ENCODE assay signal across 8 mouse cellular contexts in the genomic region with DNA sequence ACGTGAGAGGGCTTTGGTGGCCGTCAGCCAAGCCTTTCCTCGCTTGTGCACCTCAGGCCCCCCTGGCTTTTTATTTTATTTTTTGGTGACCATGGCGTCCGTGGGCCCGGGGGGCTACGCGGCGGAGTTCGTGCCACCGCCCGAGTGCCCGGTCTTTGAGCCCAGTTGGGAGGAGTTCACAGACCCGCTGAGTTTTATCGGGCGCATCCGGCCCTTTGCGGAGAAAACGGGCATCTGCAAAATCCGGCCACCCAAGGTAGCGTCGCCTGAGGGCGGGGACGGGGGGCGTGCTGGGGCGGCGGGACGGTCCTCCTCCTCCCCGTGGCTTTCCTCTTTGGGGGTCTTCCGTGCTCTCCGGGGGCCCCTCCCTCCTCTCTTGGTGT. TPM values are rescaled to one million over a fixed set of nuclear protein-coding genes. Genes with fewer than 3 reads are reported as not detected.
DNase-seq lines count a peak whose midpoint lies in the region; ATAC-seq and TF ChIP-seq lines count a peak whose summit lies in the region.

No protein-coding gene starts in this region.

- H3K4me3 ChIP-seq in spleen, adult 2 months (ENCODE audit: extremely low read depth, insufficient read depth, insufficient read length), result peak overlapping the region; percentile 67

- no peak for TF ChIP-seq CTCF in spleen, adult 2 months (IDR thresholded peaks at IDR 0.05; ENCODE audit: extremely low read depth, insufficient read depth, insufficient read length, insufficient replicate concordance)

- peak overlapping the region; percentile 95 for H3K27ac ChIP-seq in spleen, adult 2 months (ENCODE audit: insufficient read depth, low read length)

- WGBS in spleen, adult 2 months, result under 1% methylated on average over 31 of the region's 31 CpGs

- peaks cover 12% of the 10 kb centered on the region for H3K36me3 ChIP-seq in spleen, adult 2 months (ENCODE audit: control insufficient read depth, insufficient read depth, low read length)

- peak; percentile 71 for ATAC-seq in erythroid progenitor cell, adult 5-6 weeks (replicated peaks; ENCODE audit: low FRiP score, poor library complexity, severe bottlenecking)

- no peak for TF ChIP-seq POLR2A in spleen, adult 2 months (IDR thresholded peaks at IDR 0.05; ENCODE audit: low read depth, low read length)

- no peaks in the 10 kb centered on the region for H3K27me3 ChIP-seq in spleen, adult 2 months (ENCODE audit: control insufficient read depth, insufficient read depth, low read length)

- DNase-seq in spleen, adult 12 weeks (ENCODE audit: low spot score), result peak; percentile 50
- no peak for DNase-seq in spleen, adult 18-20 months
- DNase-seq in liver, result peak; percentile 72
- peak; percentile 4 to 11 for DNase-seq in spleen, adult 2 months (ENCODE audit: low read depth in 1 of 2, low spot score in 2 of 2)
- no peak for DNase-seq in kidney, postnatal 36 days
- no peak for DNase-seq in retina, postnatal 1 day
- no peak for DNase-seq in frontal cortex, postnatal 25 days (ENCODE audit: low spot score in 2 of 2)

- peaks cover 5% of the 10 kb centered on the region; the same call in 1 of the 2 replicates for H3K4me1 ChIP-seq in spleen, adult 2 months (ENCODE audit: control insufficient read depth, insufficient read depth, insufficient read length)

RNA-seq across cellular contexts. Expression of a gene that starts 0.3 kb away (rescaled TPM):
- total RNA-seq in erythroid progenitor cell, adult 5-6 weeks (2015; ENCODE audit: low replicate concordance), result 52.0 and 55.1 TPM in 2 replicates
- total RNA-seq in erythroid progenitor cell, adult 5-6 weeks (2017; ENCODE audit: low replicate concordance), result 74.8 and 113 TPM in 2 replicates
- polyA plus RNA-seq in spleen, adult 2 months (2012; rRNA removed), result 2.2 and 3.2 TPM in 2 replicates

RNA-seq across cellular contexts. Expression of a gene that starts 0.6 kb away (rescaled TPM):
- total RNA-seq in erythroid progenitor cell, adult 5-6 weeks (2015; ENCODE audit: low replicate concordance), result 20.2 and 44.4 TPM in 2 replicates
- total RNA-seq in erythroid progenitor cell, adult 5-6 weeks (2017; ENCODE audit: low replicate concordance), result 97.5 and 109 TPM in 2 replicates
- polyA plus RNA-seq in spleen, adult 2 months (2012; rRNA removed), result 3.6 and 4.2 TPM in 2 replicates

Comparison
In these comparisons a context has a peak if more than half of its experiments do, and no peak if none do; other contexts are left out.
1. DNase-seq: peak in spleen, adult 12 weeks (single experiment), liver (single experiment) and spleen, adult 2 months (2 of 2); none in spleen, adult 18-20 months (0 of 2), kidney, postnatal 36 days (0 of 2), retina, postnatal 1 day (single experiment) and frontal cortex, postnatal 25 days (0 of 2).